Mouse (Mus musculus) lung, embryonic 15.5 days (tissue): ENCODE measurements around the gene Slit3. TPM values are rescaled to one million over a fixed set of nuclear protein-coding genes. Genes with fewer than 3 reads are reported as not detected.

Experiments used
- ATAC-seq: fragments of 200-750 bp; cut with Nextera tagmentation; 2 replicates; pipeline ENCODE4 v1.8.0; 2017; ENCODE audit warnings: moderate number of reproducible peaks, borderline replicate concordance; ENCODE audit not compliant: low FRiP score, low TSS enrichment; ENCODE audit errors: extremely low read depth
- H3K27ac ChIP-seq: fragments of 300-500 bp; sonication (generic); 2 replicates; pipeline ENCODE4 v1.5.1; 2015; ENCODE audit warnings: moderate library complexity, mild to moderate bottlenecking, inconsistent platforms
- H3K27me3 ChIP-seq: fragments of 300-500 bp; sonication (generic); 2 replicates; pipeline ENCODE4 v1.6.1; 2015; ENCODE audit warnings: inconsistent platforms
- H3K36me3 ChIP-seq: fragments of 300-500 bp; sonication (generic); 2 replicates; pipeline ENCODE4 v1.6.1; 2015; ENCODE audit warnings: inconsistent platforms
- H3K4me1 ChIP-seq: fragments of 300-500 bp; sonication (generic); 2 replicates; pipeline ENCODE4 v1.6.1; 2015; ENCODE audit warnings: inconsistent platforms
- H3K4me2 ChIP-seq: fragments of 300-500 bp; sonication (generic); 2 replicates; pipeline ENCODE4 v1.6.1; 2015; ENCODE audit warnings: inconsistent platforms, mild to moderate bottlenecking, moderate library complexity
- H3K4me3 ChIP-seq: fragments of 300-500 bp; sonication (generic); 2 replicates; pipeline ENCODE4 v1.5.1; 2015; ENCODE audit warnings: mild to moderate bottlenecking, inconsistent platforms
- H3K9ac ChIP-seq: fragments of 300-500 bp; sonication (generic); 2 replicates; pipeline ENCODE4 v1.6.1; 2015; ENCODE audit warnings: inconsistent platforms
- H3K9me3 ChIP-seq: fragments of 300-500 bp; sonication (generic); 2 replicates; pipeline ENCODE4 v1.6.1; 2016; ENCODE audit warnings: inconsistent platforms
- WGBS: fragments of 180-500 bp; shearing (Covaris S2); methylation state at CpG from one replicate; pipeline ENCODE4 v1.1.7; 2015; 5-methylcytosine and 5-hydroxymethylcytosine counted together
- polyA plus RNA-seq: library from polyadenylated mRNA; unstranded; fragments of >200 nt; fragmentation: Nextera tagmentation; extraction: Ambion mirVana; gene quantifications from 2 replicates; pipeline ENCODE4 v1.2.1, GENCODE M21; 2015

Gene Slit3
- polyA plus RNA-seq, 1 experiment from 2014 or later: 21.4 TPM

- Histone ChIP-seq H3K4me3 (no peak overlapping the region), H3K4me2 (no peak overlapping the region), H3K36me3 (no peaks in the 10 kb centered on the region), H3K27me3 (no peaks in the 10 kb centered on the region; the same call in 1 of the 2 replicates), H3K9me3 (no peaks in the 10 kb centered on the region), H3K4me1 (no peaks in the 10 kb centered on the region), H3K9ac (no peak overlapping the region), H3K27ac (no peak overlapping the region)
- ATAC-seq: no peak
- 87% methylated on average over 7 of the region's 7 CpGs for WGBS
These were observed 468.9 kb downstream of the Slit3 start for GRCm38 (mm10) chr11:35589892-35590291.

- H3K27ac ChIP-seq: no peak overlapping the region
- no peaks in the 10 kb centered on the region for H3K36me3 ChIP-seq
- no peak for ATAC-seq
- no peak overlapping the region for H3K4me3 ChIP-seq
- no peaks in the 10 kb centered on the region for H3K9me3 ChIP-seq
- no peak overlapping the region for H3K4me2 ChIP-seq
- no peaks in the 10 kb centered on the region for H3K27me3 ChIP-seq
- H3K4me1 ChIP-seq: no peaks in the 10 kb centered on the region
- H3K9ac ChIP-seq: no peak overlapping the region
- WGBS: 80% methylated on average over 14 of the region's 14 CpGs
These were observed 472.4 kb downstream of the Slit3 start for GRCm38 (mm10) chr11:35593146-35594034.

GRCm38 (mm10) chr11:35596064-35596463 is 475.0 kb downstream of the Slit3 start:
- no peaks in the 10 kb centered on the region for H3K9me3 ChIP-seq
- H3K9ac ChIP-seq: no peak overlapping the region
- H3K36me3 ChIP-seq: no peaks in the 10 kb centered on the region
- no peak overlapping the region for H3K4me3 ChIP-seq
- no peaks in the 10 kb centered on the region for H3K27me3 ChIP-seq
- H3K4me1 ChIP-seq: no peaks in the 10 kb centered on the region
- no peak overlapping the region for H3K27ac ChIP-seq
- no peak for ATAC-seq
- no peak overlapping the region for H3K4me2 ChIP-seq

GRCm38 (mm10) chr11:35597882-35598281 is 476.9 kb downstream of the Slit3 start:
- Histone ChIP-seq H3K4me1 (peaks cover 5% of the 10 kb centered on the region; the same call in 1 of the 2 replicates), H3K27ac (no peak overlapping the region), H3K9me3 (no peaks in the 10 kb centered on the region), H3K4me2 (no peak overlapping the region), H3K9ac (no peak overlapping the region), H3K4me3 (no peak overlapping the region), H3K36me3 (no peaks in the 10 kb centered on the region), H3K27me3 (no peaks in the 10 kb centered on the region)
- ATAC-seq: no peak
- WGBS: 87% methylated on average over 6 of the region's 6 CpGs

- ATAC-seq: no peak
- Histone ChIP-seq H3K9me3 (no peaks in the 10 kb centered on the region), H3K9ac (no peak overlapping the region), H3K27me3 (no peaks in the 10 kb centered on the region), H3K36me3 (no peaks in the 10 kb centered on the region), H3K4me1 (peaks cover 5% of the 10 kb centered on the region; the same call in 1 of the 2 replicates), H3K4me2 (no peak overlapping the region), H3K27ac (no peak overlapping the region), H3K4me3 (no peak overlapping the region)
- 81% methylated on average over 7 of the region's 7 CpGs for WGBS
These were observed 477.7 kb downstream of the Slit3 start for GRCm38 (mm10) chr11:35598732-35599131.

GRCm38 (mm10) chr11:35601652-35602240 is 480.7 kb downstream of the Slit3 start:
- no peaks in the 10 kb centered on the region for H3K9me3 ChIP-seq
- no peak overlapping the region for H3K27ac ChIP-seq
- no peak overlapping the region for H3K9ac ChIP-seq
- H3K4me2 ChIP-seq: no peak overlapping the region
- ATAC-seq: no peak; the same call in 1 of the 2 replicates
- H3K4me1 ChIP-seq: peaks cover 5% of the 10 kb centered on the region; the same call in 1 of the 2 replicates
- 54% methylated on average over 10 of the region's 10 CpGs for WGBS
- no peak overlapping the region for H3K4me3 ChIP-seq
- H3K36me3 ChIP-seq: no peaks in the 10 kb centered on the region
- H3K27me3 ChIP-seq: no peaks in the 10 kb centered on the region

- Histone ChIP-seq H3K27ac (no peak overlapping the region), H3K4me2 (no peak overlapping the region), H3K27me3 (no peaks in the 10 kb centered on the region), H3K4me1 (peaks cover 5% of the 10 kb centered on the region; the same call in 1 of the 2 replicates), H3K4me3 (no peak overlapping the region), H3K36me3 (no peaks in the 10 kb centered on the region), H3K9ac (no peak overlapping the region), H3K9me3 (no peaks in the 10 kb centered on the region)
- WGBS: 65% methylated on average over 10 of the region's 10 CpGs
- no peak for ATAC-seq
These were observed 481.6 kb downstream of the Slit3 start for GRCm38 (mm10) chr11:35602586-35602985.

- WGBS: 79% methylated on average over 6 of the region's 6 CpGs
These were observed 482.9 kb downstream of the Slit3 start for GRCm38 (mm10) chr11:35603946-35604345.

GRCm38 (mm10) chr11:35604848-35605790 is 484.1 kb downstream of the Slit3 start:
- no peak for ATAC-seq
- peaks cover 5% of the 10 kb centered on the region; the same call in 1 of the 2 replicates for H3K4me1 ChIP-seq
- no peaks in the 10 kb centered on the region for H3K36me3 ChIP-seq
- 62% methylated on average over 18 of the region's 18 CpGs for WGBS
- H3K9ac ChIP-seq: no peak overlapping the region
- no peaks in the 10 kb centered on the region for H3K27me3 ChIP-seq
- H3K9me3 ChIP-seq: no peaks in the 10 kb centered on the region
- H3K27ac ChIP-seq: no peak overlapping the region
- H3K4me2 ChIP-seq: no peak overlapping the region
- H3K4me3 ChIP-seq: no peak overlapping the region

More at GRCm38 (mm10) chr11:35603946-35604345, 482.9 kb downstream of the Slit3 start:
- Histone ChIP-seq H3K36me3 (no peaks in the 10 kb centered on the region), H3K9me3 (no peaks in the 10 kb centered on the region), H3K4me2 (no peak overlapping the region), H3K4me3 (no peak overlapping the region), H3K9ac (no peak overlapping the region), H3K27me3 (no peaks in the 10 kb centered on the region), H3K4me1 (peaks cover 5% of the 10 kb centered on the region; the same call in 1 of the 2 replicates), H3K27ac (no peak overlapping the region)
- ATAC-seq: no peak

GRCm38 (mm10) chr11:35607191-35607590 is 486.2 kb downstream of the Slit3 start:
- Histone ChIP-seq H3K27me3 (no peaks in the 10 kb centered on the region), H3K9me3 (no peaks in the 10 kb centered on the region), H3K4me2 (no peak overlapping the region), H3K9ac (no peak overlapping the region), H3K27ac (no peak overlapping the region), H3K4me1 (no peaks in the 10 kb centered on the region), H3K36me3 (no peaks in the 10 kb centered on the region; the same call in 1 of the 2 replicates), H3K4me3 (no peak overlapping the region)
- 83% methylated on average over 4 of the region's 4 CpGs for WGBS
- ATAC-seq: no peak

GRCm38 (mm10) chr11:35608794-35609193 is 487.8 kb downstream of the Slit3 start:
- Histone ChIP-seq H3K9ac (no peak overlapping the region), H3K4me2 (no peak overlapping the region), H3K36me3 (no peaks in the 10 kb centered on the region; the same call in 1 of the 2 replicates), H3K4me1 (no peaks in the 10 kb centered on the region), H3K4me3 (no peak overlapping the region), H3K27ac (no peak overlapping the region), H3K9me3 (no peaks in the 10 kb centered on the region), H3K27me3 (no peaks in the 10 kb centered on the region)
- ATAC-seq: no peak
- 70% methylated on average over 5 of the region's 5 CpGs for WGBS
